ENCODE assay signal across 8 mouse cellular contexts in the genomic region with DNA sequence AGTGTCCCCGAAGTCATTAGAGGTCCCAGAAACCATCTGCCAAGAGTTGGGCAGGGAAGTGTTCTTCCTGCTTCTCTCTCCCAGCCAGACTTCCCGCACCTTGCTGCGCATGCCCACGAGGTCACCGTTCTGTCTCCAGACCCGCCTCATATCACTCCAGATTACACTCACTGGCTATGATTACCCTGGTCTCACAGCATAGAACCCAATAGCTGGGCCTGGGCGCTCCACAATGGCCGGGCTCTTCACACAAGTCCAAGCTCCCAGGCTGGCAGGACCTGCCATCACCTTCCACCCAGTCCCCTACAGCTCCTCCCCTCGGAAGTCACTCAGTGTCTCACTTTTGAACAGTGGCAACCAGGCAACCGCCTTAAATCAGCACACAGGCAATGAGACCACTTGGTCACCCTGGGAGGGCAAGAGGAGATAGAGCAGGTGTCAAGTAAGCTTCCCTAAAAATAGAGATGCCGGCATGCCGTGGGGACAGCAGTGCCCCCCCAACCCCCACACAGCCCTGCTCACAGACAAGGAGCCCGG. TPM values are rescaled to one million over a fixed set of nuclear protein-coding genes. Genes with fewer than 3 reads are reported as not detected.
DNase-seq lines count a peak whose midpoint lies in the region; ATAC-seq and TF ChIP-seq lines count a peak whose summit lies in the region.

No protein-coding gene starts in this region.

- no peak for TF ChIP-seq POLR2A in spleen, adult 2 months (IDR thresholded peaks at IDR 0.05; ENCODE audit: low read depth, low read length)

- no peak for DNase-seq in spleen, adult 2 months (ENCODE audit: low read depth in 1 of 2, low spot score in 2 of 2)
- no peak for DNase-seq in spleen, postnatal 4 days (ENCODE audit: low spot score in 2 of 2)
- DNase-seq in gastrocnemius, postnatal 25 days, result peak; percentile 63
- DNase-seq in embryo, embryonic 9.5 days (ENCODE audit: extremely low spot score), result no peak
- DNase-seq in testis, postnatal 14 days (ENCODE audit: low spot score), result no peak
- DNase-seq in layer of hippocampus, postnatal 10 days (ENCODE audit: low spot score in 2 of 2), result no peak

- H3K27me3 ChIP-seq in spleen, adult 2 months (ENCODE audit: control insufficient read depth, insufficient read depth, low read length), result peaks cover 5% of the 10 kb centered on the region; the same call in 1 of the 2 replicates
- no peaks in the 10 kb centered on the region for H3K27me3 ChIP-seq in intestine, postnatal 0 days (replicated peaks; ENCODE audit: control insufficient read depth, insufficient read depth, low read length)
- H3K27me3 ChIP-seq in midbrain, embryonic 12.5 days, result peaks cover 44% of the 10 kb centered on the region

- no peaks in the 10 kb centered on the region for H3K36me3 ChIP-seq in spleen, adult 2 months (ENCODE audit: control insufficient read depth, insufficient read depth, low read length)
- H3K36me3 ChIP-seq in intestine, postnatal 0 days (ENCODE audit: control insufficient read depth, insufficient read depth), result no peaks in the 10 kb centered on the region
- H3K36me3 ChIP-seq in midbrain, embryonic 12.5 days, result no peaks in the 10 kb centered on the region

- peak overlapping the region; percentile 57; the same call in 1 of the 2 replicates for H3K9ac ChIP-seq in intestine, postnatal 0 days (ENCODE audit: low read depth, low read length)
- no peak overlapping the region for H3K9ac ChIP-seq in midbrain, embryonic 12.5 days (replicated peaks)

- peak overlapping the region; percentile 86 for H3K4me2 ChIP-seq in intestine, postnatal 0 days (replicated peaks; ENCODE audit: low read depth)
- H3K4me2 ChIP-seq in midbrain, embryonic 12.5 days (replicated peaks), result peak overlapping the region; percentile 22

- H3K4me3 ChIP-seq in spleen, adult 2 months (ENCODE audit: extremely low read depth, insufficient read depth, insufficient read length), result peak overlapping the region; percentile 57; the same call in 1 of the 2 replicates
- peak overlapping the region; percentile 41 for H3K4me3 ChIP-seq in intestine, postnatal 0 days (ENCODE audit: low read depth, low read length)
- H3K4me3 ChIP-seq in midbrain, embryonic 12.5 days, result peak overlapping the region; percentile 45; the same call in 1 of the 2 replicates

- no peak for TF ChIP-seq CTCF in spleen, adult 2 months (IDR thresholded peaks at IDR 0.05; ENCODE audit: extremely low read depth, insufficient read depth, insufficient read length, insufficient replicate concordance)
- TF ChIP-seq CTCF in intestine, postnatal 0 days (IDR thresholded peaks at IDR 0.05; ENCODE audit: low read depth), result no peak

- ATAC-seq in intestine, postnatal 0 days, result peak; percentile 3; the same call in 1 of the 2 replicates
- ATAC-seq in midbrain, embryonic 12.5 days (ENCODE audit: low FRiP score, low read depth), result no peak

- H3K9me3 ChIP-seq in intestine, postnatal 0 days (ENCODE audit: control insufficient read depth), result no peaks in the 10 kb centered on the region
- 0 out of 2 replicates have a peak, but pooled peaks cover 9% of the 10 kb centered on the region for H3K9me3 ChIP-seq in midbrain, embryonic 12.5 days

- WGBS in spleen, adult 2 months, result 33% methylated on average over 13 of the region's 13 CpGs
- WGBS in intestine, postnatal 0 days, result 33% methylated on average over 13 of the region's 13 CpGs
- 68% methylated on average over 13 of the region's 13 CpGs for WGBS in midbrain, embryonic 12.5 days

- H3K27ac ChIP-seq in spleen, adult 2 months (ENCODE audit: insufficient read depth, low read length), result no peak overlapping the region
- H3K27ac ChIP-seq in intestine, postnatal 0 days (ENCODE audit: low read depth, low read length), result peak overlapping the region; percentile 68
- H3K27ac ChIP-seq in midbrain, embryonic 12.5 days (replicated peaks), result no peak overlapping the region

- H3K4me1 ChIP-seq in spleen, adult 2 months (ENCODE audit: control insufficient read depth, insufficient read depth, insufficient read length), result peaks cover 11% of the 10 kb centered on the region; the same call in 1 of the 2 replicates
- peaks cover 12% of the 10 kb centered on the region for H3K4me1 ChIP-seq in intestine, postnatal 0 days (replicated peaks; ENCODE audit: control insufficient read depth, insufficient read depth, low read length)
- H3K4me1 ChIP-seq in midbrain, embryonic 12.5 days, result peaks cover 51% of the 10 kb centered on the region

RNA-seq across cellular contexts. Expression of gene Crybb3, which starts 55.6 kb away (rescaled TPM):
- polyA plus RNA-seq in spleen, adult 2 months (2012; rRNA removed), result 1.7 and 2.7 TPM in 2 replicates
- total RNA-seq in gastrocnemius, postnatal 25 days (2021), result 1 to 10 TPM in 1 of 2 experiments, under 1 TPM in 1; 0.62 to 1.5 TPM
- 0.93 and 1.2 TPM in 2 replicates for polyA plus RNA-seq in intestine, postnatal 0 days (2015; fragmentation: Nextera tagmentation; extraction: Ambion mirVana)
- polyA plus RNA-seq in midbrain, embryonic 12.5 days (2016; fragmentation: Nextera tagmentation; extraction: Ambion mirVana), result 0.24 TPM in 1 of 2 replicates, not detected in the other
- total RNA-seq in layer of hippocampus, postnatal 10 days (2021), result 1 to 10 TPM; 2.2 to 2.9 TPM
